Mouse (Mus musculus) hindbrain, embryonic 16.5 days (tissue): ENCODE results near the gene Cyp17a1. TPM values are rescaled to one million over a fixed set of nuclear protein-coding genes. Genes with fewer than 3 reads are reported as not detected.

Experiments
- ATAC-seq: fragments of 200-750 bp; cut with Nextera tagmentation; 2 replicates; pipeline ENCODE4 v1.8.0; 2017; ENCODE audit warnings: moderate TSS enrichment, moderate library complexity
- H3K27ac ChIP-seq: fragments of 300-500 bp; sonication (generic); 2 replicates; pipeline ENCODE4 v1.5.1; 2014; ENCODE audit warnings: low read depth, mild to moderate bottlenecking, control low read depth, low read length, moderate library complexity
- H3K27me3 ChIP-seq: fragments of 300-500 bp; sonication (generic); replicated peaks from 2 replicates; pipeline ENCODE4 v1.6.1; 2014; ENCODE audit warnings: low read length; ENCODE audit not compliant: control insufficient read depth, insufficient read depth
- H3K36me3 ChIP-seq: fragments of 300-500 bp; sonication (generic); 2 replicates; pipeline ENCODE4 v1.6.1; 2014; ENCODE audit warnings: mild to moderate bottlenecking, low read length, moderate library complexity, mixed read lengths; ENCODE audit not compliant: control insufficient read depth, insufficient read depth
- H3K4me1 ChIP-seq: fragments of 300-500 bp; sonication (generic); 2 replicates; pipeline ENCODE4 v1.6.1; 2014; ENCODE audit warnings: low read depth, low read length; ENCODE audit not compliant: control insufficient read depth, insufficient read depth
- H3K4me2 ChIP-seq: fragments of 300-500 bp; sonication (generic); 2 replicates; pipeline ENCODE4 v1.6.1; 2014; ENCODE audit warnings: mild to moderate bottlenecking, low read length, control low read depth, moderate library complexity
- H3K4me3 ChIP-seq: fragments of 300-500 bp; sonication (generic); 2 replicates; pipeline ENCODE4 v1.5.1; 2014; ENCODE audit warnings: mild to moderate bottlenecking, low read length, control low read depth, moderate library complexity
- H3K9ac ChIP-seq: fragments of 300-500 bp; sonication (generic); 2 replicates; pipeline ENCODE4 v1.6.1; 2014; ENCODE audit warnings: low read depth, mild to moderate bottlenecking, control low read depth, low read length, moderate library complexity
- H3K9me3 ChIP-seq: fragments of 300-500 bp; sonication (generic); 2 replicates; pipeline ENCODE4 v1.6.1; 2014; ENCODE audit warnings: mild to moderate bottlenecking, low read length, moderate library complexity; ENCODE audit not compliant: control insufficient read depth
- WGBS: fragments of 180-500 bp; shearing (Covaris S2); extraction: QIAGEN DNeasy Blood & Tissue Kit; methylation state at CpG from one replicate; pipeline ENCODE4 v1.1.7; 2014; 5-methylcytosine and 5-hydroxymethylcytosine counted together
- polyA plus RNA-seq: library from polyadenylated mRNA; unstranded; fragments of >200 nt; fragmentation: Nextera tagmentation; extraction: Ambion mirVana; gene quantifications from 2 replicates; pipeline ENCODE4 v1.2.1, GENCODE M21; 2015

The Cyp17a1 gene
- polyA plus RNA-seq, 1 experiment from 2014 or later = not detected

DNA sequence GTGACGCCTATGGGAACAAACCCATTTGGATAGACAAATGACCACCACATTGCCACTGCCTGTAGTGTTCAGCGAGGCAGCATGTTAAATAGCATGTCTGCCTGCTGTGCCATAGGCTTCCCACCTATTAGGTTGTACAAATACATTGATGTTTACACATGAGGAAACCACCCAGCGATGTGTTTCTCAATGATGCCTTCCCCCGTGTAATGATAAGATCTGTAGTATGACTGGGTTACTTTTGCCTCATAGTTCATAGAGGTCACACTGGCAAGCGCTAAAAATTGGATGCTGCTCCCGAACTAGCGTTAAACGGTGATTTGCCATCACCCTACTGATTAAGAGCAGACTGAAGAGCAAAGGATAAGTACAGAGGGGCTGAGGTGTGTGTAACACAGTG lies 10.8 kb downstream of the Cyp17a1 start:
- 80% methylated on average over 8 of the region's 8 CpGs for WGBS
- no peaks in the 10 kb centered on the region for H3K4me1 ChIP-seq
- no peak overlapping the region for H3K4me2 ChIP-seq
- H3K4me3 ChIP-seq = no peak overlapping the region
- peaks cover 1% of the 10 kb centered on the region; the same call in 1 of the 2 replicates for H3K36me3 ChIP-seq
- no peaks in the 10 kb centered on the region for H3K9me3 ChIP-seq
- ATAC-seq = no peak
- H3K9ac ChIP-seq = no peak overlapping the region
- H3K27me3 ChIP-seq = no peaks in the 10 kb centered on the region
- H3K27ac ChIP-seq = no peak overlapping the region

DNA sequence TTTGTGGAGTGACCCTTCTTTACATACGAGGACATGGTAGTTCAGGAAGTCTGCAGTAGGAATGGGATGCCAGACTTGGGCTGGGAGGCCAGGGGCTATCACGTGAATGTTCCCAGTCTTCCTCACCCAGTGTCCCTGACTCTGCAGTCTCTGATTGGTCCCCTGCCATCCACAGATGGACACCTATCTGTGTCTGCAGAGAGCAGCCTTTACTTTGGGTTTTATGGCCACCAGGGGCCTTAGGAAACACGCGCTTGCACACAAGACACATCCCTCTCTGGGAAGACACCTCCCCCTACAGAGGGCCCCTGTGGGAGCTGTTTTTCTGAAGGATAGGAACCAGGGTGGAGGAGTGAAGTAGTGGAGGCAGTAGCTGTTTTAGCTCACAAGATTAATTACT lies 11.5 kb downstream of the Cyp17a1 start:
- ATAC-seq = no peak
- 68% methylated on average over 4 of the region's 4 CpGs for WGBS
- H3K4me3 ChIP-seq = no peak overlapping the region

DNA sequence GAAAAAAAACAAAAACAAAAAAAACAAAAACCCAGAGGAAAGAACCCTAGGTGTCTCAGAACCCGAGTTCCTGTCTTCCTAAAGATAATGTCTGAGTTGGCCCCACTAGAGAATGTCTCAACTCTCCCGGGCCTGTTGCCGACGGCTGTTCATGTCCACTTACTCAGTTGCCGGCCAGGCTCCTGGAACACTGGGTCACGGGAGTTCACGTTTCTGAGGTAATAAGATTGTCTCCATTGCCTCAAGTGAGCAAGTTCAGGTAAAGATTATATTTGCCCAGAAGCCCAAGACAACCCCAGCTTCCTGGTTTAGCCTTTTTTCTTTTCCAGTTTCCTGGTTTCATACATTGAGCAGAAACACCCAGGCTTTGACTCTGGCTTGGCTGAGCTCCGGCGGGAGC lies 14.1 kb downstream of the Cyp17a1 start:
- Histone ChIP-seq H3K4me3 (no peak overlapping the region), H3K9ac (no peak overlapping the region), H3K4me1 (no peaks in the 10 kb centered on the region), H3K27me3 (no peaks in the 10 kb centered on the region), H3K4me2 (no peak overlapping the region), H3K27ac (no peak overlapping the region), H3K36me3 (peaks cover 26% of the 10 kb centered on the region), H3K9me3 (no peaks in the 10 kb centered on the region)
- 89% methylated on average over 9 of the region's 9 CpGs for WGBS
- no peak for ATAC-seq

More for the DNA sequence above, 11.5 kb downstream of the Cyp17a1 start:
- Histone ChIP-seq H3K27ac (no peak overlapping the region), H3K4me2 (no peak overlapping the region), H3K27me3 (no peaks in the 10 kb centered on the region), H3K9me3 (no peaks in the 10 kb centered on the region), H3K9ac (no peak overlapping the region), H3K4me1 (no peaks in the 10 kb centered on the region), H3K36me3 (peaks cover 8% of the 10 kb centered on the region)

DNA sequence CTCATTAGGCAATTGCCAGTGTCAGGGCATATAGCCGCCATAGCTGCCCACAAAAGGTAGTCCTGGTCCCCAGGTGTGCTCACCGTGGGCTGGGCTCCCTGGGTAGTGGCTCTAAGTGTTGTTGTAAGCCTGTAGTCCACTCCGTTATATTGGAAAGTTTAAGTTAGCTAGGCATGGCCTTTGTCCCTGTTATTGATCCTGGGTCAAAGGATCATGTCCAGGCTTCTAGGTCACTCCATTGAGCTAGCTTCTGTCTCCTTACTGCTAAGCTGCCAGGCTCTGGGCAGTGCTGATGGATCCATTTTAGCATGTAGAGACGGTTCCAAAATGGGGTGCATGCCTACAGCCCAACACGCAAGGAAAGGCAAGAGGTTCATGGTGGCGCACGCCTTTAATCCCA lies 14.6 kb downstream of the Cyp17a1 start:
- no peak overlapping the region for H3K4me2 ChIP-seq
- no peaks in the 10 kb centered on the region for H3K27me3 ChIP-seq
- no peak overlapping the region for H3K4me3 ChIP-seq
- no peak overlapping the region for H3K9ac ChIP-seq
- WGBS = 98% methylated on average over 7 of the region's 7 CpGs
- H3K27ac ChIP-seq = no peak overlapping the region
- H3K9me3 ChIP-seq = no peaks in the 10 kb centered on the region
- peaks cover 29% of the 10 kb centered on the region for H3K36me3 ChIP-seq
- no peaks in the 10 kb centered on the region for H3K4me1 ChIP-seq
- no peak for ATAC-seq

- no peak for ATAC-seq
- H3K4me1 ChIP-seq = no peaks in the 10 kb centered on the region
- H3K9ac ChIP-seq = no peak overlapping the region
- H3K9me3 ChIP-seq = no peaks in the 10 kb centered on the region
- H3K36me3 ChIP-seq = peaks cover 33% of the 10 kb centered on the region
- no peak overlapping the region for H3K27ac ChIP-seq
- no peak overlapping the region for H3K4me2 ChIP-seq
- no peaks in the 10 kb centered on the region for H3K27me3 ChIP-seq
- WGBS = 95% methylated on average over 3 of the region's 3 CpGs
- H3K4me3 ChIP-seq = no peak overlapping the region
Measured at GRCm38 (mm10) chr19:46657339-46658020, 15.5 kb downstream of the Cyp17a1 start.

DNA sequence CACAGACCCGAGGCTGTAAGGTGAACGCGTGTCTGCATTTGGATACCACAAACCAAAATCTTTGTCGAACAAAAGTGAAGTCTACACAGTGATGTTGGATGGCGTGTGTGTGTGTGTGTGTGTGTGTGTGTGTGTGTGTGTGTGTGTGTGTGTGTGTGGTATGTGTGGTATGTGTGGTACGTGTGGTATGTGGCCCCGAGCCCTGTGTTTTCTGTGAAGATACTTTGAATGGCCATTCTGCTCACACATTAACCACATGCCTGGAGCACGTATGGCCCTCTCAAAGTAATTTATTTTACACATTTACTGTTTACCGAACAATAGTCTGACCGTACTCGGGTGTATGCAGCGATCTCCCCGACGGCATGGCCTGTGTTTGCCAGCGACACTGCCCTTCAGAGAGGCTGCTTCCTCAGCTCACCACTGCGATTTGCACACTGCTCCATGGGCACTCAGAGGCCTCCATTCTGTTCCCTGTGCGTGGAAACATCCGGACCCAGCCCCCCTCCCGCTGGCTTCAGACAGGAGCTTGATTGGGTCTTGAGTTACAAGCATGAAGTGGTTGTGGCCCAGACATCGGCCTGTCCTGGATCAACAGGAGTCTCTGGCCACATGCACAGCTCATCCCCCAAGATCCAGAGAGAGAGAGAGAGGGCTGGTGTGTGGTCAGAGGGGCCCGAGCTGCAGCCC lies 16.7 kb downstream of the Cyp17a1 start:
- ATAC-seq = no peak
- Histone ChIP-seq H3K27me3 (no peaks in the 10 kb centered on the region), H3K4me2 (no peak overlapping the region), H3K4me1 (no peaks in the 10 kb centered on the region), H3K36me3 (peaks cover 33% of the 10 kb centered on the region), H3K9ac (no peak overlapping the region), H3K27ac (no peak overlapping the region), H3K4me3 (no peak overlapping the region), H3K9me3 (no peaks in the 10 kb centered on the region)
- 94% methylated on average over 21 of the region's 21 CpGs for WGBS

DNA sequence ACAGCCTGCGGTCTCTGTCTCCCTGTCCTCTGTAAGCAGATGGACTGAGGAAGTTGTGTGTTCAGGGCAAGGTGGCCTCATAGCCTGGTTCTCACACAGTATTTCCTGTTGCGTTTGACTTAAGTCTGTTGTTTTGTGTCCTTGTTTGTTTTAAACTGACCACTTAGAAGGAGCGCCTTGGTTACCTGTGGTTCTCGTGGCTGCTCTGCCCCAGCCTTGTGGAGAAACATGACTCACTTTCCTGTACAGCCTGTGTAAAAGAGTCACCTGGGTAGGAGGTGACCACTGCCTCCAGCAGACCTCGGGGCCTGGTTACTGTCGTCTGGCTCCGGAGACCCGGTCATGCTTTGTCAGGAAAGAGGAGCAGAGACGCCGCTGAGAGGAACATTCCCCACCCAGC lies 17.3 kb downstream of the Cyp17a1 start:
- Histone ChIP-seq H3K4me1 (no peaks in the 10 kb centered on the region), H3K4me2 (no peak overlapping the region), H3K9ac (no peak overlapping the region), H3K4me3 (no peak overlapping the region), H3K9me3 (no peaks in the 10 kb centered on the region), H3K27me3 (no peaks in the 10 kb centered on the region), H3K36me3 (peaks cover 33% of the 10 kb centered on the region), H3K27ac (no peak overlapping the region)
- ATAC-seq = no peak
- 93% methylated on average over 10 of the region's 10 CpGs for WGBS

DNA sequence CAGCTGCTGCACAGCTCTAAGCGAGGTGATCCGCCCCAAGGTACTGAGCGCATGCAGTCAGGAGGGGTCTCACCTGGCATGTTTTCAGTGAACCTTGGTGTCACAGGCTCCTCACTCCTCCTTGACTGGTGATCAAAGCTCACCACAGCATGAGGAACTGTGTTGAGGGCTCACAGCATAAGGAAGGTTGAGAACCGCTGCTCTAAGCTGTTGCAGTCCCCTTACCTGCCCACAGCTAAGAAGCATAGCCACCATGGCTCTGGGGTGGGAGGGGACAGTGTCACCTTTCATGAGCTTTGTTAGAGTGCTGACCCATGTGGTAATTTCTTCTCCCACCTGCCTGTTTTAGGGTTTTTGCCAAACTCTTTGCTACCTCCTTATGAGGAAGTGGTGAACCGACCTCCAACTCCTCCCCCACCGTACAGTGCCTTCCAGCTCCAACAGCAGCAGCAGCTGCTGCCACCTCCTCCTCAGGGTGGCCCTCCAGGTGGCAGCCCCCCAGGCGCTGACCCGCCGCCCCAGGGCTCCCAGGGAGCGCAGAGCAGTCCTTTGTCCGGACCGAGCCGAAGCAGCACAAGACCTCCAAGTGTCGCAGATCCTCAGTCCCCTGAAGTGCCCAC lies 19.2 kb downstream of the Cyp17a1 start:
- Histone ChIP-seq H3K9me3 (no peaks in the 10 kb centered on the region), H3K27me3 (no peaks in the 10 kb centered on the region), H3K4me2 (no peak overlapping the region), H3K36me3 (peaks cover 33% of the 10 kb centered on the region), H3K27ac (no peak overlapping the region), H3K9ac (no peak overlapping the region), H3K4me3 (no peak overlapping the region), H3K4me1 (no peaks in the 10 kb centered on the region)
- 93% methylated on average over 14 of the region's 14 CpGs for WGBS
- ATAC-seq = no peak

DNA sequence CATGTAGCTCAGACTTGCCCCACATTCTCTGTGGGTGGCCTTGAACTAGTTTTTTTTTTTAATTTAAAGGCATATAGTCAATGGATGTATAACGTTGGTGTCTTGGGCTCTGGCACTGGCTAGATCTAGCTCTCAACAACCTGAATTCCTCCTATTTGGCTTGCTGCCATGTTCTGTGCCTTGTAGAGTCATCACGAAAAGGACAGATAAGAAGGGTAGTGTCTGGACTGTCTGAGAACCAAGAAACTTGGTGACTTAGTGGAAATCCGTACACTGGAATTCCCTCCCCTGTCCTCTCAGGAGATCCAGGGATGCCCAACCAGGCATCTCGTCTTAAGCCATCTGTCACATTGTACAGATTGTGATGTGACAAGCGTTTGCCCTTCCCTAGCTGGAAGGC lies 19.8 kb downstream of the Cyp17a1 start:
- Histone ChIP-seq H3K4me3 (no peak overlapping the region), H3K27ac (no peak overlapping the region), H3K9me3 (no peaks in the 10 kb centered on the region), H3K27me3 (no peaks in the 10 kb centered on the region), H3K4me2 (no peak overlapping the region), H3K4me1 (no peaks in the 10 kb centered on the region), H3K9ac (no peak overlapping the region), H3K36me3 (peaks cover 36% of the 10 kb centered on the region)
- WGBS = 78% methylated on average over 5 of the region's 5 CpGs
- ATAC-seq = no peak
